Mouse (Mus musculus) E14TG2a.4 (cell line): ENCODE data around the gene Gm884.
A peak's percentile ranks its signal among the peaks of the same experiment; 100 is the strongest.

ENCODE experiments used
- H3K27me3 ChIP-seq: 2 replicates; pipeline ENCODE4 v1.6.1; 2014; ENCODE audit warnings: low read length, control low read depth; ENCODE audit not compliant: insufficient read depth
- H3K36me3 ChIP-seq: 2 replicates; pipeline ENCODE4 v1.6.1; 2014; ENCODE audit warnings: low read length, control low read depth; ENCODE audit not compliant: insufficient read depth
- H3K4me1 ChIP-seq: replicated peaks from 2 replicates; pipeline ENCODE4 v1.6.1; 2014; ENCODE audit warnings: low read depth, low read length, control low read depth
- H3K4me3 ChIP-seq: replicated peaks from 2 replicates; pipeline ENCODE4 v1.5.1; 2014; ENCODE audit warnings: mild to moderate bottlenecking, low read length
- H3K9me3 ChIP-seq: 2 replicates; pipeline ENCODE4 v1.6.1; 2014; ENCODE audit warnings: low read length, control low read depth
- CTCF ChIP-seq: conservative IDR thresholded peaks from 2 replicates; pipeline ENCODE4 v1.5.1; 2014; ENCODE audit warnings: low read length
- NANOG ChIP-seq: IDR thresholded peaks from 2 replicates; pipeline ENCODE4 v1.6.1; 2014; ENCODE audit warnings: borderline replicate concordance, low read length, mixed read lengths
- POU5F1 ChIP-seq: IDR thresholded peaks from 2 replicates; pipeline ENCODE4 v1.6.1; 2014; ENCODE audit warnings: low read length, borderline replicate concordance

Gene Gm884

DNA sequence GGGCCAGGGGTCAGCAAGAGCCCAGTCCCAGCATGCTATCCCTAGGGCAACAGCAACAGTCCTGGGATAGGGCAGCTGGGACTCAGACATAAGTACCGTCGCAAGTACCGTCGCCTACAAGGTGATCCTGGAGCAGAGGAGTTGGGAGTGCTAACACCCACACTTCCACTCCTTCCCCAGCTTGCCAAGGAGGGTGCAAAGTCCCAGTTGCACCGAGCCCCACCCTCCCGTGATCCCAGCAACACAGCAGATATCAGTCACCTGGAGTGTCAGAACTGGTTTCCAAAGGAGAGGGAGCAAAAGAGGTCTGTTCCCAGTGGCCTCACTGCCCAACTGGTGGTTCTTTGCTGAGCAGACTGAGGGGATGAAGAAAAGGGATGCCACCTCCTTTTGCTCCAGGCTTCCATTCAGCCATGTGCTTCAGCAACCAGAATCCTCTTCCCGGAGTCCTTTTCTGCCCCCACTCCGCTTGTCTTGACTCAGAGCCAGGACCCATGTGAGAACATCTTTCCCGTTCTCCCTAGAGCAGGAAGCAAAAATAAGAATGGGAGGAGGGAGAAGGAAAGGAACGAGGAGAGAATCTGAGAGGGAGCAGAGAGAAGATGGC is 32.5 kb upstream of the Gm884 start:
- H3K4me3 ChIP-seq: no peak overlapping the region
- no peaks in the 10 kb centered on the region for H3K9me3 ChIP-seq
- H3K27me3 ChIP-seq: peaks cover 92% of the 10 kb centered on the region
- no peaks in the 10 kb centered on the region for H3K36me3 ChIP-seq
- no peak for TF ChIP-seq CTCF
- no peak for TF ChIP-seq POU5F1
- TF ChIP-seq NANOG: no peak
- H3K4me1 ChIP-seq: peaks cover 13% of the 10 kb centered on the region

DNA sequence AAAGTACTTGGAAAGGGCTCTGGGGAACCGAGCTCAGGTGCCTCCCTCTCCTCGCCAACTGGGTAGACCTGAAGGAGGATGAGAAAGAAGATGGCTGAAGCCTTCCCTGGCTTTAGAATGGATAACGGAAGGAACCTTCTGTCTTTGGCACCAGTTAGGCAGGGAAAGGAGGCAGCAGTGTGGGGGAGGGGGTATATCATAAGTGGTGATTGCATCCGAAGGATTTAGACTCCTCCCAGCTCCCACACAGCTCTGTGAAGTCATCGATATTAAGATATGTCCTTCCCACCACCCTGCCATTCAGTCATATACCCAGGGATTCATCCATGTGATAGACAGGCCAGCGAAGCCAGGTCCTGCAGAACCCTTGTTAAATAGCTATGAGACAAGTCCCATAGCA is 30.5 kb upstream of the Gm884 start:
- Histone ChIP-seq H3K4me3 (no peak overlapping the region), H3K9me3 (no peaks in the 10 kb centered on the region), H3K4me1 (peaks cover 21% of the 10 kb centered on the region), H3K27me3 (peaks cover 93% of the 10 kb centered on the region), H3K36me3 (no peaks in the 10 kb centered on the region)
- TF ChIP-seq NANOG: no peak
- TF ChIP-seq POU5F1: no peak
- no peak for TF ChIP-seq CTCF

GRCm38 (mm10) chr11:103649983-103650493 is 29.1 kb upstream of the Gm884 start:
- Histone ChIP-seq H3K27me3 (peaks cover 94% of the 10 kb centered on the region), H3K4me3 (peak overlapping the region; percentile 77), H3K4me1 (peaks cover 21% of the 10 kb centered on the region), H3K36me3 (no peaks in the 10 kb centered on the region), H3K9me3 (no peaks in the 10 kb centered on the region)
- TF ChIP-seq POU5F1 (no peak), CTCF (no peak), NANOG (no peak)

DNA sequence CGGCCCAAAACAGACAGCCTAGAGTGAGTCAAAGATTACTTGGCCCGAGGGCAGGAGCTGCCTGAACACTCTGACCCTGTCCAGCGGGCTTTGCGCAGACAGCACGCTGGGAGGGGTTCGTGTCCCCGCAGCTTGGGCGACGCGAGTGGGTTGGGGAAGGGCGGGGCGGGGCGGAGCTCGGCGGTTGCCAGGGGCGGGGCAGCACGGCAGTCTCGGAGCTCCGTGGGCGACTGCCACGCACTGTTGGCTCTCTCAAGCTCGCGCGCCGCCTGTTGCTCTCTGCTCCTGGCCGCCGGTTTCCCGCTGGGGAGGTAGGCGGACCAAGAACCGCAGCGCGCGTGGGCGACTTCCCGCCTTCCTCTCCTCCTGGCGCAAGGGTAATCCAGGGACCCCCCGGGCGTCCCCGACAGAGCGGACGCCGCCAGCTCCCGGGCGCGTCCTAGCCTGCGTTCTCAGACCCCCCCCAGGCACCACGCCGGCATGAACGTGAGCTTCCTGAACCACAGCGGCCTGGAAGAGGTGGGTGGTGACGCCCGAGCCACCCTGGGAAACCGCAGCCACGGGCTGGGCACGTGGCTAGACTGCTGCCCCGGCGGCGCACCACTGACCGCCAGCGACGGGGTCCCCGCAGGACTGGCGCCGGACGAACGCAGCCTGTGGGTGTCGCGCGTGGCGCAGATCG is 28.5 kb upstream of the Gm884 start, which contains the start of gene Rprml:
Gene Rprml (plus strand): TSS at position 270 of the 682 bp plus-strand sequence.
- Histone ChIP-seq H3K4me3 (peak within 1 kb of the TSS; percentile 77), H3K27me3 (peaks cover 88% of the 10 kb centered on the region), H3K36me3 (no peaks in the 10 kb centered on the region), H3K4me1 (peaks cover 21% of the 10 kb centered on the region), H3K9me3 (no peaks in the 10 kb centered on the region)
- TF ChIP-seq POU5F1: no peak
- TF ChIP-seq NANOG: no peak
- TF ChIP-seq CTCF: no peak

GRCm38 (mm10) chr11:103648656-103649055 is 27.7 kb upstream of the Gm884 start:
- H3K4me3 ChIP-seq: no peak overlapping the region
- no peaks in the 10 kb centered on the region for H3K9me3 ChIP-seq
- no peaks in the 10 kb centered on the region for H3K36me3 ChIP-seq
- peaks cover 21% of the 10 kb centered on the region for H3K4me1 ChIP-seq
- H3K27me3 ChIP-seq: peaks cover 80% of the 10 kb centered on the region
- TF ChIP-seq CTCF: no peak
- TF ChIP-seq NANOG: no peak
- no peak for TF ChIP-seq POU5F1

- no peak for TF ChIP-seq CTCF
- TF ChIP-seq POU5F1: no peak
- peaks cover 21% of the 10 kb centered on the region for H3K4me1 ChIP-seq
- H3K36me3 ChIP-seq: no peaks in the 10 kb centered on the region
- H3K27me3 ChIP-seq: peaks cover 74% of the 10 kb centered on the region
- no peaks in the 10 kb centered on the region for H3K9me3 ChIP-seq
- no peak overlapping the region for H3K4me3 ChIP-seq
Measured at GRCm38 (mm10) chr11:103647921-103648620, 27.1 kb upstream of the Gm884 start.

- H3K27me3 ChIP-seq: peaks cover 56% of the 10 kb centered on the region
- H3K36me3 ChIP-seq: no peaks in the 10 kb centered on the region
- no peaks in the 10 kb centered on the region for H3K9me3 ChIP-seq
- TF ChIP-seq NANOG (no peak), POU5F1 (no peak), CTCF (no peak)
- no peak overlapping the region for H3K4me3 ChIP-seq
- H3K4me1 ChIP-seq: peaks cover 21% of the 10 kb centered on the region
Measured at GRCm38 (mm10) chr11:103646301-103646700, 25.4 kb upstream of the Gm884 start.

GRCm38 (mm10) chr11:103645731-103646130 is 24.8 kb upstream of the Gm884 start:
- Histone ChIP-seq H3K9me3 (no peaks in the 10 kb centered on the region), H3K4me1 (peaks cover 21% of the 10 kb centered on the region), H3K4me3 (no peak overlapping the region), H3K27me3 (peaks cover 51% of the 10 kb centered on the region), H3K36me3 (no peaks in the 10 kb centered on the region)
- no peak for TF ChIP-seq NANOG
- no peak for TF ChIP-seq POU5F1
- TF ChIP-seq CTCF: no peak
